Mouse (Mus musculus) right cerebral cortex, postnatal 36 days (tissue): ENCODE results near the gene Esr1.
"Not testable (repeated sequence)": the region's sequence is repeated elsewhere in the genome, so short reads cannot be mapped to it uniquely, and the experiment has no call there.

Source experiments
- DNase-seq, 2 experiments: peaks; one replicate each; pipeline ENCODE4 v3.0.0; 2022; ENCODE audit warnings: low spot score in 2 of 2, mixed read lengths in 1 of 2

Esr1 gene

DNA sequence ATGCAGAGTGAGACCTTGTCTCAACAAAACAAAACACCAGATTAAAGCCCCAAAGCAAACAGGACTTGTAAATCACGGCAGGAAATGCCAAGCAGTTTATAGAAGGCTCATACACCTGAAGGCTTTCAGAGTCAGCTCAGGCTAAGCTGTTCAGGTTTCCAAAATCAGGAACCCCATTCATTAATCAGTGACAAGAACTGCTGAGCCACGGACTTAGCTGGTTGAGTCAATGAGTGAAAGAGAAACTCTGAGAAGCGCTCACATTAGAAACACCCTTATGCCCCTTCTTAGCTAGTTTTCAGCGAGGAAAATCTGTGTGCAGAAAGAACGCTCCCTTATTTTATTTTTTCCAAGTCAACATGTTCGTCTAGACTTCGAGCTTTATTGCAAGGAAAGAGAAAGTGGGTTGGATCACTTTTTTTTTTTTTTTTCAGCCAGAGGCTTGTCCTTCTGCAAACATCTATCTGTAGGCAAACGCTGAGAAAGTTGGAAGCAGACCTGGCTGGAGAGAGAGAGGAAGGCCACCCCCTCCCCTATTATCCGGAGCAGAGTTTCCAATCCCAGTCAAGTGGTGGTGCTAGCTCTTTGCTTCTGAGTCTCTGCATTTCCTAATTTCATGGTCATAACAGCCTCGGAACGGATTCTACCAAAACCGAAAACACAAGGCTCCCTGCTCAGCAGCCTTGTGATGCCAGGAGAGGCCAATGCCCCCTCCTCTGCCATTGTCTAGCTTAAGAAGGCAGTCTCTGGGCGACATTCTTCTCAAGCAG is at the start of gene Esr1:
Gene Esr1 (plus strand): TSS at position 208 of the 770 bp plus-strand sequence.
- no peak for DNase-seq

GRCm38 (mm10) chr10:4565148-4565547 is 46.2 kb upstream of the Esr1 start:
- DNase-seq = no peak

DNA sequence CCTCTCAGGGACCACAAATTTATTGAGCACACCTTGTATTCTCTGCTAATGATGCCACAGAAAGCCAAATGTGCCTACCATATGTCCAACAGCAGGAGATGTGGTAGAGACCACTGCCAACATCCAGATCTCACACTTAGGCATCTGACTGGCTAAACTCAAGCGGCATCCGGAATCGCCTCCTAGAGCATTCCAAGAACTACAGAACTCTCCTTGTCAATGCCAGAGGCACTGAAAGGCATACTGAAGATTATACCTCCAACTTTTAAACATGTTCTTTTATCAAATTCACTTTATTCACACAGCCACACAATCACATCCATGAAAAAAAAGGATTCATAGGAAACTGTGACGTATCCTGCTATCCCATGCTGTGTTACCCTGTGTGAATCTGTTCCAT is 40.6 kb upstream of the Esr1 start:
- DNase-seq = no peak

DNA sequence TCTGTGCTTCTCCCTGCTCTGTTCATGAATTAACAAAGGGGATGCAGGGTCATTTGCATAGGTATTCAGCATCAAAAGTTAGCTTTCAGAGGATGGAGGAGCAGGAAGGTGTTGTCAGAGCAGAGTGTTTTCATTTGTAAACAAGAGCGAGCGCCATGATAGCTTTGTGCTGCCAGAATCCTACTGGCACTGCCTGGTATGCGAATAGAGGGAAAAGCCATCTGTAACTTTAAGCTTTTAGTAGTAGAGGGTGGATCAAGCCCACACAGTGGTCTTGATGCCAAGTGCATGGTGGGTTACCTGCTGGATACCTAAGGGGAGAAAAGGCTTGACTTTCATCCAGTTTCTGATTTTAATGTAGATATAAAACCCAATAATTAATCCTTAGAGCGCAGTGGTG is 40.1 kb upstream of the Esr1 start:
- DNase-seq = no peak

GRCm38 (mm10) chr10:4581905-4582304 is 29.5 kb upstream of the Esr1 start:
- DNase-seq = no peak

DNA sequence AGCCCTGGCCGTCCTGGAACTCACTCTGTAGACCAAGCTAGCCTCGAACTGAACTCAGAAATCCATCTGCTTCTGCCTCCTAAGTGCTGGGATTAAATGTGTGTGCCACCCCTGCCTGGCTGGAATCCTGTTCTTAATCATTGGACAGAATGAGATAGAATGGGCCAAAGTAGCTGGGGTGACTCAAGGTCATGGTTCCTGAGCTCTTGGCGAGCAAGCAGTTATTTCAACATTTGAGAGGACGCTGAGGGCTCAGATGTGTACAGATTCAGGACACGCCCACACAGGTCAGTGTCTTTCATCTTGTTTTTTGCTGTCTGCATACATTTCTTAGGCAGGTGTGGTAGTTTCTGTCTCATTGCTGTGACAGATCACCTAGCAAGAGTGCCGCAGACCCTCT is 24.7 kb upstream of the Esr1 start:
- no peak for DNase-seq

DNA sequence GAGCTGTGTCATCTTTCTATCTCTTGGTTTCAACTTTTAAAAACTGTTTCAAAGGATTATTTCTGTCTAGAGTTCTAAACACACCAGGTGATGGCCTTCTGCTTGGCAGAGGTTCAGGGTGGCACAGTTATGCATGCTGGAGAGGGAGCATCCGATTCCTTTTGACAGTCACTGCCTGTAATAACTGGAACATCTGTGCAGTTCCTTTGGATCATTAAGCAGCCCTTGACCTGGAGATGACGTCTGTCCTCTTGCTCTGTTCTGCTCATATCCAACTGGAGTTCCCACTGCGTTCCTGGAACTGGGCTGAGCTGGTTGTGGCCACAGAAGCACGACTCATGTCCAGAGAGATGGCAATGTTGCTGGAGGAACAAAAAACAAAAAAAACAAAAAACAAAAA is 21.8 kb upstream of the Esr1 start:
- DNase-seq = no peak

DNA sequence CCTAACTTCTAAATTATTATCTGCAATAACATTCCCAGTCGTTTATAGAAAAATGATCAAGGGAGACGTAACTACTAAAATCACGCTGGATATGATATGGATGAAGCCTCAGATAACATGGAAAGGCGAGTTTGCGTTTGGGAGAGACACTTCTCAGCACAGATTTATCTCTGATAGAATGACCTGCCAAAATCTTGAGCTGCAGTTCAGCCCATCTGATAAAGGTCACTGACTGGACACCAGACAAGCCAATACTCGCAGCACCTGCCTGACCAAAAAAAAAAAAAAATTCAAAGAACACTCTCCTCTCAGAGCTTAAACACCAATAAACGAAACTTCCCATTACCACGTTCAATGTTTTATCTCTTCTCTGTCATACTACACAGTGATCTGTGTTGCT is 20.4 kb upstream of the Esr1 start:
- no peak for DNase-seq

- no peak for DNase-seq
Observed at GRCm38 (mm10) chr10:4593828-4594227, 17.6 kb upstream of the Esr1 start.

GRCm38 (mm10) chr10:4597211-4597610 is 14.2 kb upstream of the Esr1 start:
- no peak for DNase-seq

DNA sequence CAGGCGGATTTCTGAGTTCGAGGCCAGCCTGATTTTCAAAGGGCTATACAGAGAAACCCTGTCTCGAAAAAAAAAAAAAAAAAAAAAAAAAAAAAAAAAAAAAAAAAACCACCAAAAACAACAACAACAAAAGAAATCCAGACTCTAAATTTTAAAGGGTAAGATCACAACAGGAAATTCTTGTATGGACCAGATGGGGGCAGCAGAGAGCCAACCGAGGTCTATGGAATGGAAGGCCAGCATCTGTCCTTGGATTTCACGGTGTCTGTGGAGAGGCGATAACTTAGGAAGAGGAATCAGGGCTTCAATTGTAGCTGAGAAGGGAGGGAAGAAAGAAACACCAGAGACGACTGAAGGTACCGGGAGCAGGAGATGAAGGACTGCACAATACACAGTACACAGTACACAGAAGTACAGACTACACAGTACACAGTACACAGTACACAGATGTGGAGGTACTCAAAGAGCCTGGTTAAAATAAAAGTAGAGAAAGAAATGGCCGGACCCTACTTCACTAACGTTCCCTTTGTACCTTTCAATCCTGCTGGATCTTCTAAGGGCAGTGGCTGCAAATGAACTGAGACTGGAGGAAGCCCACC is 13.1 kb upstream of the Esr1 start:
- DNase-seq = no peak

DNA sequence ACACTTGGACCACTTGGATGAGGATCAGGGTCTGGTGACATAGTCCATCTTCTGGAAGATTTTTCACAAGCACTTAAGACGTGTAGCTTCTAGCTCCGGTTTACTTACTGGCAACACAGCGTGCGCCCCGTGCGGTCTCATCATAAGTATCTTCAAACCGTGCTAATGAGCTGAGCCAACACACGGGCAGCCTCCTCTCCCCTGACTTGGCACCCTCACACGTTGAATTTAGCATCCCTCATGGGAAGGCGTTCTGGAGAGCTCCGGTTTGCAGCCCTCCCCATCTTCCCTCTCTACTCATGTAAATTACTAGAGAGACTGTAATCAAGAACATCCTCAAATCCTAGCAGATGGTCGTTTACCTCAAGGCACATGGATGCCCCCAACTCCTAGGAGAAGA is 12.5 kb upstream of the Esr1 start:
- DNase-seq = no peak

DNA sequence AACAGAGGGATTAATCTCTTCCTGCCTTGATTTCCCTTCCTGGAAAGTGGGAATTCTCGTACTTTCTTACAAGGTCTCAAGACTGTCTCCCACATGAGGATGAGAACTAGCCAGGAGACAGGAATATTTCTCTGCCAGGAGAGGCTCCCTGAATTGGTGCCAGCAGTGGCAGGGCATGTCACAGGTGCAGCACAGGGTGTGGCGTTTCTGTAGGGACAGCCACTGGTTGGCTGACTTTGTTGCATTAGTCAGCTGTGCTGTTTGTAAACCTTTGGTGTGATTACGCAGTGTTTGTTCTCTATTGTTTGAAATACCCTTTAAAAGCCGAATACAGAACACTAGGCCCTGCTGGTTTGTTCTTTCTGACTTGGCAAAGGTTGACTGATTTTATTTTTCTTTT is 11.8 kb upstream of the Esr1 start:
- no peak for DNase-seq

- no peak for DNase-seq
Observed at GRCm38 (mm10) chr10:4600796-4601474, 10.5 kb upstream of the Esr1 start.

DNA sequence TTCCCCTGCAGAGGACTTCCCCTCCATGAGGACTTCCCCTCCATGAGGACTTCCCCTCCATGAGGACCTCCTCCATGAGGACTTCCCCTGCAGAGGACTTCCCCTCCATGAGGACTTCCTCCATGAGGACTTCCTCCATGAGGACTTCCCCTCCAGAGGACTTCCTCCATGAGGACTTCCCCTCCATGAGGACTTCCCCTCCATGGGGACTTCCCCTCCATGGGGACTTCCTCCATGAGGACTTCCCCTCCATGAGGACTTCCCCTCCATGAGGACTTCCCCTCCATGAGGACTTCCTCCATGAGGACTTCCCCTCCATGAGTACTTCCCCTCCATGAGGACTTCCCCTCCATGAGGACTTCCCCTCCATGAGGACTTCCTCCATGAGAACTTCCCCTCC is 9.8 kb upstream of the Esr1 start:
- not testable (repeated sequence) for DNase-seq

DNA sequence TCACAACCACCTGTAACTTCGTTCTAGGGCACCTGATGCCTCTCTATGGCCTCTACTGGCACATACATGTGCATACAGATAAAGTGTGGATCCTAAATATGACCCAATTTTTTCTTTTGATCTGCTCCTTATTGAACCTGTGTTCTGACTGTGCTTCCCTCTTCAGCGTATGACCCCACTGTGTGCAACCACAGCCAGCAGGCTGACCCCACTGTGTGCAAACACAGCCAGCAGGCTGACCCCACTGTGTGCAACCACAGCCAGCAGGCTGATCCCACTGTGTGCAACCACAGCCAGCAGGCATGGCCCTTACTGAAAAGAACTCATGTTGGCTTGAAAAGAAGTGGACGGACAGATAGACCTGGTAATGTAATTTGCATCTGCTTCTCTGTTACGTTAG is 8.9 kb upstream of the Esr1 start:
- DNase-seq = no peak

DNA sequence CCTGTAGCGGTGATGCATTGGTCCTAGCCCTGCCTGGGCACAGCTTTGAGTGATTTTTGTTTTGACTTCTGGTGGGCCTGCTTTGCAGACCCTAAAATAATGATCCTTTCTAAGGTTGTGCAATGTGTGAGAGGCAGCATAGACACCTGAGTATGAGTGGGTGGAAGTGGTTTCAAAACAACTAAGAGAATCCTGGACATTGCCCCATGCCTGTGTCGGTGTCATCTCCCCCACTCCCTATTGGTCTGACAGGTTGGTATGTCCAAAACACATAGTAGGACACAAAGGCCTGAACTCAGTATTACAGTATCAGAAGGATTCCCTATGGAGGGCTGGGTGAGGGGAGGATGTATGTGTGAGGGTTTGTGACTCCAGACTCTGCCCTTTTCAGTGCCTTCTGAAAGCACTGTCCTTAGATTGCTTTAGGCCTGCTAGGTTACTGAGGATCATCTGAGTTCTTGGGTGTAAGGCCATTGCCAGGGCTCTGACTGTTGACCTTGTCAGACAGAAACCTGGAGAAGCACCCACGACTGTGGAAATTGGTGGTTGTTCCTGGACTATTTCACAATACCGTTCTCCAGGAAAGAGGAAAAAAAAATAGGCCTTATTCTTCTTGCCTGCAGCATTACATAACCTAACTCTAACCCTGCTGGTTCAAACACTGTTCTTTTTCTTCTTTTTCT is 6.7 kb upstream of the Esr1 start:
- no peak for DNase-seq

DNA sequence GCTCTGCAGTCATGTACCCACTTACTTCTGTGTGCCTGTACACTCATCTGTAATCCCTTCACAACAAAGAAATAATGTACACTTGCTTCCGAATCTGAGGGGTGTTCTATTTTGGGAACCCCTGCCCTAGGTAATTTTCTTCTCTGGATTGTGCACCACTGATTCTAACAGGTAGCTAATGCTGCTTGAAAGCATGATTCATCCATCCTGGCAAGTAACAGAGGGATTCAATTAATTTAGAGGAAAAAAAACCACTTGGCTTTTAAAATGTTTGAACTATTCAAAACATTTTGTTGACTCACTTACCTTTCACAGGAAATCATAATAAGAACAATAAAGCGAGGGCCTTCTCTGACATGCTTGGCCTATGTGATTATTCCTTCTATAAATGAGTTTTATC is 1.2 kb upstream of the Esr1 start:
- DNase-seq = no peak

DNA sequence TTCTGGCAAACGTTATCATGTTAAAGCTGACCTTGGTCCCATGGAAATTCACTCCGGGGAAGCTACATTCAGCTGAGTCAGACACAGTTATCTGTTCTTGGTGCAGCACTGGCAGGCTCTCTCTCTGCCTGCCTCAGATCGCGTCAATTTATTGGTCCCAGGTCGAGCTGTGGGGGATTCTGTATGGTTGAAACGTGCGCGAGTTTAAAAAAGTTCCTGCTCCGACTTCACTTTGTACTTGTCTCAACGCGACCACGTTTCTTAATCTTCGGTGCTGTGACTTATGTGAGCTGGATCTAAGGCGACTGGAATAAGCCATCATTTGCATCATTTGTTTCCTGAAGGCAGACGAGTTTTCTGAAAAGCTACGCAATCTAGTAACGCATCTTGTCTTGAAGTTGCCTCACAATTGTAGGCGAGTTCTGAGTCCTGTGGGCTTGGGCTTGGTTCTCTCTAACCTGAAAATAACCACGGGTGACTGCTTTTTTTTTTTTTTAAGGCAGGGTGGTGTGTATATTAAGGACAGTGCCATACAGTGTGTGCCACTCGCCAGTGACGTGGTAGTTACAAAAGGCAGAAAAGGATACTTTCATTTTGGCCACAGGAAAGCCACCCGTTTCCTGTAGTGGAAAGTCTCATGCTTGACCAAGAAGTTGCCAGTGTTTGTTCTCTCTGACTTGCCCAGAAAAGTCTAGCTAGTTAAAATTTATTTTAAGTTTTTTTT is 1.1 kb downstream of the Esr1 start:
- no peak for DNase-seq

DNA sequence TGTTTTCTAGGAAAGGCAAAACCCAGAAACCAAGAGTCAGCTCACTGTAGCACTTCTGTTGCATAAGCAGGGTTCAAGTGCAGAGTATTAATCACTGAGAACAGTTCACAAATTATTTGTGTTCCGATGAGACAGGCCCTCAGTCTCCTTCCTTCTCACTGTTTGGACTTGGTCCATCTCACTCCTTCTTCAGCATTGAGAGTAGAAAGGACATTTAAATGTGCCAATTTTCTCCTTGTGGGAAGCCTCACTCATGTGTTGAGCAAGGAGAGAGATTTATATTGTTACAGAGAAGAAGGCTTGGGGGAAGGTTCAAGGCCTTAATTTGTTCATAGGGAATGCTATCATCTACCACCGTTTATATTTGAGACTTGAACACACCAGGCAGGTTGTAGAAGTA is 6.6 kb downstream of the Esr1 start:
- DNase-seq = no peak

DNA sequence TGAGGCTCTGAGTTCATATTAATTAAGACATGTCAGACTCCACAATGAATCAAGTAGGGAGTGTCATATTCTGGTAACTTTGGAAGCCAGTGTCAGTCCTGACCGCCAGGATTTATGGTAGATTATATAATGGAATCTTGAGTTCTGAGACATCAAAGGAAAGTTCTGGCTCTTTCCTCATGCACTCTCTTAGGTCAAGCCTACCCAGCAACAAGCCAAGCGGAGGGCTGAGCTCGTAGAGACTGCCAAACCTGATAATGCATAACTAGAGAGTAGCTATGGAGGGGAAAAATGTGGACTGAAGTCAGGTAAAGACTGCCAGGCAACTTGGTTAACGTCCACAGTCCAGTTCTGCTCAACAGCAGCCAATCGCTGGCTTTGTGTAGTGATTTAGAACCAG is 7.3 kb downstream of the Esr1 start:
- no peak for DNase-seq

DNA sequence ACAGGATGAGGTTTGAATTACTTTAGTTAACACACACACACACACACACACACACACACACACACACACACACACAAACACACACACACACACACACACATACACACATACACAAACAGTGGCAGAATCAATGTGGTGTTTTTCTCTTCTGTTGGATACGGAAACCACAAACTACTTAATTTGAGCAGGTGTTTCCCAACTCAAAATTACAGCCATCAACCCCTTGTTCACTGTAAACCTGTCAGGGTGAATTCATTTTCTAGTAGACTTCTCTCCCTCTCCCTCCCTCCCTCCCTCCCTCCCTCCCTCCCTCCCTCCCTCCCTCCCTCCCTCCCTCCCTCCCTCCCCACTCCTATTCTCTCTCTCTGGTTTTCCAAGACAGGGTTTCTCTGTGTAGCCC is 8.0 kb downstream of the Esr1 start:
- not testable (repeated sequence) for DNase-seq
